Mouse (Mus musculus) cortical plate, adult 2 months (tissue): ENCODE measurements around the gene Plekhg6.

Experiments used
- CTCF ChIP-seq: fragments of 200-500 bp; IDR thresholded peaks from 2 replicates; pipeline ENCODE4 v1.5.1; 2011; ENCODE audit warnings: mild to moderate bottlenecking, control low read depth, low read length; ENCODE audit not compliant: insufficient read depth; ENCODE audit errors: extremely low read depth
- POLR2A ChIP-seq: fragments of 200-500 bp; IDR thresholded peaks from 2 replicates; pipeline ENCODE4 v1.6.1; 2011; ENCODE audit warnings: mild to moderate bottlenecking, low read length, control low read depth; ENCODE audit not compliant: insufficient read depth; ENCODE audit errors: extremely low read depth

DNA sequence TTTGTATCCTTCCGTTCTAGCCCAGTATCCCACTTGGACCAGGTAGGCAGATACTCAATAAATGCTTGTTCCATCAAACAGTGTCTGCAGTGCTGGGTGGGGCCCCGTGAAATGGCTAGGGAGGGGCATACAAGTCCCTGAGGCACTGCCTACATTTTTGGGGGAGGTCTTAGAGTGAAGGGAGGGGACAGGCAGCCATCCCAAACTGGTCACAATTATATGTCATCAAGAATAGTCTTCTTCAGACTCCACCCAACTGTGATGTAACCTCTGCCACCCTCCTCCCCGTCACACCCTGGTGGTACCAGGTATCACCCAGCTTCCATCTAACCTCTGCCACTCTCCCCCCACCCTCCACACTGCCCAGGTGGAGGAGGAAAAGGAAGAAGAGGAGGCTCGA, 35.7 kb downstream of the Plekhg6 start:
- TF ChIP-seq POLR2A: no peak
- no peak for TF ChIP-seq CTCF
